ENCODE assay signal across 7 mouse cellular contexts in genomic region chr6:86733183-86733876, GRCm38 (mm10). TPM values are rescaled to one million over a fixed set of nuclear protein-coding genes. Genes with fewer than 3 reads are reported as not detected.
DNase-seq lines count a peak whose midpoint lies in the region; ATAC-seq and TF ChIP-seq lines count a peak whose summit lies in the region.

TSS of gene Gmcl1 (minus strand) at chr6:86733383.

- peak within 1 kb of the TSS; percentile 71 for H3K4me3 ChIP-seq in embryonic facial prominence, embryonic 10.5 days
- peak within 1 kb of the TSS; percentile 94 for H3K4me3 ChIP-seq in intestine, postnatal 0 days (ENCODE audit: low read depth, low read length)
- H3K4me3 ChIP-seq in midbrain, embryonic 12.5 days, result peak within 1 kb of the TSS; percentile 91
- H3K4me3 ChIP-seq in small intestine, adult 2 months (ENCODE audit: low read depth, low read length), result peak within 1 kb of the TSS; percentile 83

- H3K36me3 ChIP-seq in embryonic facial prominence, embryonic 10.5 days (replicated peaks), result no peaks in the 10 kb centered on the region
- peaks cover 3% of the 10 kb centered on the region; the same call in 1 of the 2 replicates for H3K36me3 ChIP-seq in intestine, postnatal 0 days (ENCODE audit: control insufficient read depth, insufficient read depth)
- no peaks in the 10 kb centered on the region for H3K36me3 ChIP-seq in midbrain, embryonic 12.5 days
- peaks cover 10% of the 10 kb centered on the region for H3K36me3 ChIP-seq in small intestine, adult 2 months (ENCODE audit: control insufficient read depth, insufficient read depth, low read length)

- H3K27me3 ChIP-seq in embryonic facial prominence, embryonic 10.5 days (replicated peaks; ENCODE audit: low read depth, poor library complexity, severe bottlenecking), result no peaks in the 10 kb centered on the region
- H3K27me3 ChIP-seq in intestine, postnatal 0 days (replicated peaks; ENCODE audit: control insufficient read depth, insufficient read depth, low read length), result no peaks in the 10 kb centered on the region
- no peaks in the 10 kb centered on the region for H3K27me3 ChIP-seq in midbrain, embryonic 12.5 days
- H3K27me3 ChIP-seq in small intestine, adult 2 months (ENCODE audit: control insufficient read depth, insufficient read depth, low read length), result no peaks in the 10 kb centered on the region

- intact Hi-C loops in left cerebral cortex, postnatal 4 days (cut with DNase I), result no loop called here

- peak; percentile 95 for DNase-seq in adrenal gland, postnatal 10 days
- DNase-seq in embryonic facial prominence, embryonic 10.5 days (ENCODE audit: low spot score), result peak; percentile 97
- DNase-seq in gonadal fat pad, adult 2 months (ENCODE audit: low read depth), result peak; percentile 45
- DNase-seq in left cerebral cortex, postnatal 4 days, result peak; percentile 97

- H3K4me2 ChIP-seq in intestine, postnatal 0 days (replicated peaks; ENCODE audit: low read depth), result peak within 1 kb of the TSS; percentile 100
- peak within 1 kb of the TSS; percentile 87 for H3K4me2 ChIP-seq in midbrain, embryonic 12.5 days (replicated peaks)

- peaks cover 24% of the 10 kb centered on the region for H3K4me1 ChIP-seq in embryonic facial prominence, embryonic 10.5 days
- no peaks in the 10 kb centered on the region for H3K4me1 ChIP-seq in intestine, postnatal 0 days (replicated peaks; ENCODE audit: control insufficient read depth, insufficient read depth, low read length)
- H3K4me1 ChIP-seq in midbrain, embryonic 12.5 days, result peaks cover 21% of the 10 kb centered on the region
- no peaks in the 10 kb centered on the region for H3K4me1 ChIP-seq in small intestine, adult 2 months (ENCODE audit: control insufficient read depth, insufficient read depth, insufficient read length, low read length)

- TF ChIP-seq POLR2A in small intestine, adult 2 months (IDR thresholded peaks at IDR 0.05; ENCODE audit: low read depth, low read length), result peak; percentile 77

- H3K9me3 ChIP-seq in embryonic facial prominence, embryonic 10.5 days, result no peaks in the 10 kb centered on the region
- no peaks in the 10 kb centered on the region for H3K9me3 ChIP-seq in intestine, postnatal 0 days (ENCODE audit: control insufficient read depth)
- H3K9me3 ChIP-seq in midbrain, embryonic 12.5 days, result no peaks in the 10 kb centered on the region

- peak; percentile 91 for ATAC-seq in intestine, postnatal 0 days
- peak; percentile 94 for ATAC-seq in midbrain, embryonic 12.5 days (ENCODE audit: low FRiP score, low read depth)

- H3K27ac ChIP-seq in embryonic facial prominence, embryonic 10.5 days (replicated peaks), result peak within 1 kb of the TSS; percentile 91
- peak within 1 kb of the TSS; percentile 84 for H3K27ac ChIP-seq in intestine, postnatal 0 days (ENCODE audit: low read depth, low read length)
- peak within 1 kb of the TSS; percentile 93 for H3K27ac ChIP-seq in midbrain, embryonic 12.5 days (replicated peaks)
- H3K27ac ChIP-seq in small intestine, adult 2 months (ENCODE audit: insufficient read depth, low read depth, low read length), result peak within 1 kb of the TSS; percentile 51

- TF ChIP-seq CTCF in intestine, postnatal 0 days (IDR thresholded peaks at IDR 0.05; ENCODE audit: low read depth), result no peak
- 0 out of 2 replicates have a peak, but pooled peaks have one; percentile 12 for TF ChIP-seq CTCF in small intestine, adult 2 months (IDR thresholded peaks at IDR 0.05; ENCODE audit: extremely low read depth, insufficient read length, insufficient replicate concordance, low read depth, low read length)

- peak within 1 kb of the TSS; percentile 72 for H3K9ac ChIP-seq in intestine, postnatal 0 days (ENCODE audit: low read depth, low read length)
- H3K9ac ChIP-seq in midbrain, embryonic 12.5 days (replicated peaks), result peak within 1 kb of the TSS; percentile 93

- under 1% methylated on average over 59 of the region's 59 CpGs for WGBS in embryonic facial prominence, embryonic 10.5 days
- WGBS in intestine, postnatal 0 days, result under 1% methylated on average over 44 of the region's 59 CpGs
- WGBS in midbrain, embryonic 12.5 days, result under 1% methylated on average over 48 of the region's 59 CpGs
- WGBS in small intestine, adult 2 months, result under 1% methylated on average over 59 of the region's 59 CpGs

RNA-seq across cellular contexts. Expression of gene Gmcl1, which starts in this region (rescaled TPM):
- 10 to 100 TPM; 12.2 to 15.9 TPM for total RNA-seq in adrenal gland, postnatal 10 days (2021)
- polyA plus RNA-seq in embryonic facial prominence, embryonic 10.5 days (2016; fragmentation: Nextera tagmentation; extraction: Ambion mirVana), result 36.2 and 36.3 TPM in 2 replicates
- polyA plus RNA-seq in gonadal fat pad, adult 2 months (2012; rRNA removed), result 10.5 and 13.7 TPM in 2 replicates
- polyA plus RNA-seq in intestine, postnatal 0 days (2015; fragmentation: Nextera tagmentation; extraction: Ambion mirVana), result 16.1 and 16.7 TPM in 2 replicates
- 10 to 100 TPM; 36.3 to 39.7 TPM for total RNA-seq in left cerebral cortex, postnatal 4 days (2021)
- 50.8 and 51.2 TPM in 2 replicates for polyA plus RNA-seq in midbrain, embryonic 12.5 days (2016; fragmentation: Nextera tagmentation; extraction: Ambion mirVana)
- polyA plus RNA-seq in small intestine, adult 2 months (2012; rRNA removed), result 11.7 and 20.5 TPM in 2 replicates

Comparison
In these comparisons a context has a peak if more than half of its experiments do, and no peak if none do; other contexts are left out.
1. Peak in every context shown above with its lines: DNase-seq, ATAC-seq, H3K4me3 ChIP-seq and H3K27ac ChIP-seq.
2. DNase-seq: peak in every context shown above with its lines; median percentile 97 in embryonic facial prominence, embryonic 10.5 days; 97 in left cerebral cortex, postnatal 4 days; 95 in adrenal gland, postnatal 10 days; 45 in gonadal fat pad, adult 2 months.